Mouse (Mus musculus) heart, adult 9 months (tissue): ENCODE results near the gene Klhl11.

Experiments
- DNase-seq, 2 experiments: peaks; one replicate each; pipeline ENCODE4 v3.0.0; 2022; ENCODE audit warnings: low spot score in 2 of 2

Gene Klhl11

GRCm38 (mm10) chr11:100471352-100472196 is 967 bp downstream of the Klhl11 start:
- DNase-seq = peak in 1 of 2 experiments; percentile 10

- DNase-seq = no peak
Observed at GRCm38 (mm10) chr11:100465833-100466232, 6.7 kb downstream of the Klhl11 start.

- DNase-seq = no peak
Observed at GRCm38 (mm10) chr11:100465229-100465792, 7.2 kb downstream of the Klhl11 start.

GRCm38 (mm10) chr11:100462699-100463098 is 9.8 kb downstream of the Klhl11 start:
- no peak for DNase-seq

GRCm38 (mm10) chr11:100457711-100458110 is 14.8 kb downstream of the Klhl11 start:
- no peak for DNase-seq

- DNase-seq = no peak
Observed at GRCm38 (mm10) chr11:100457247-100457646, 15.3 kb downstream of the Klhl11 start.

- no peak for DNase-seq
Observed at GRCm38 (mm10) chr11:100442625-100443024, 29.9 kb downstream of the Klhl11 start.

- no peak for DNase-seq
Observed at GRCm38 (mm10) chr11:100441797-100442196, 30.7 kb downstream of the Klhl11 start, which contains the start of the genes Nt5c3b and Klhl10. Gene Nt5c3b (minus strand): TSS chr11:100441808. Gene Klhl10 (plus strand): TSS chr11:100441917.

GRCm38 (mm10) chr11:100440691-100441522 is 31.6 kb downstream of the Klhl11 start:
- peak; percentile 86 to 87 for DNase-seq

GRCm38 (mm10) chr11:100437901-100438300 is 34.6 kb downstream of the Klhl11 start:
- no peak for DNase-seq

- DNase-seq = no peak
Observed at GRCm38 (mm10) chr11:100435678-100436246, 36.8 kb downstream of the Klhl11 start.

- DNase-seq = no peak
Observed at GRCm38 (mm10) chr11:100432002-100432401, 40.5 kb downstream of the Klhl11 start.

- peak in 1 of 2 experiments; percentile 53 for DNase-seq
Observed at GRCm38 (mm10) chr11:100430052-100430451, 42.5 kb downstream of the Klhl11 start.

GRCm38 (mm10) chr11:100428612-100429199 is 43.8 kb downstream of the Klhl11 start:
- DNase-seq = peak in 1 of 2 experiments; percentile 61

GRCm38 (mm10) chr11:100426820-100427219 is 45.7 kb downstream of the Klhl11 start:
- no peak for DNase-seq

- DNase-seq = peak; percentile 58 to 74
Observed at GRCm38 (mm10) chr11:100425851-100426250, 46.7 kb downstream of the Klhl11 start.

GRCm38 (mm10) chr11:100423836-100424235 is 48.7 kb downstream of the Klhl11 start:
- no peak for DNase-seq

- no peak for DNase-seq
Observed at GRCm38 (mm10) chr11:100421537-100421936, 51.0 kb downstream of the Klhl11 start.

GRCm38 (mm10) chr11:100414914-100415822 is 57.4 kb downstream of the Klhl11 start, which contains the start of gene Fkbp10:
Gene Fkbp10 (plus strand): TSS chr11:100415697.
- peak; percentile 71 to 78 for DNase-seq
